Mouse (Mus musculus): ENCODE results near the gene Atp1a1. TPM values are rescaled to one million over a fixed set of nuclear protein-coding genes. Genes with fewer than 3 reads are reported as not detected.

Atp1a1 gene
- 100 to 1,000 TPM in 1 of 2 experiments, 10 to 100 TPM in 1; 98.5 to 102 TPM for total RNA-seq (2023)

GRCm38 (mm10) chr3:101604550-101605223 is at the start of gene Atp1a1:
TSS of gene Atp1a1 (minus strand) at chr3:101604684.

Other genes with a start within 250 kb of the Atp1a1 start
- gene Igsf3, start 227.6 kb downstream of the Atp1a1 start, total RNA-seq (2023), result 1 to 10 TPM; 1.8 to 3.0 TPM
- not detected for gene Mab21l3, start 244.3 kb upstream of the Atp1a1 start, total RNA-seq (2023)